11 mouse cellular contexts compared by ENCODE assay signal in the genomic region with DNA sequence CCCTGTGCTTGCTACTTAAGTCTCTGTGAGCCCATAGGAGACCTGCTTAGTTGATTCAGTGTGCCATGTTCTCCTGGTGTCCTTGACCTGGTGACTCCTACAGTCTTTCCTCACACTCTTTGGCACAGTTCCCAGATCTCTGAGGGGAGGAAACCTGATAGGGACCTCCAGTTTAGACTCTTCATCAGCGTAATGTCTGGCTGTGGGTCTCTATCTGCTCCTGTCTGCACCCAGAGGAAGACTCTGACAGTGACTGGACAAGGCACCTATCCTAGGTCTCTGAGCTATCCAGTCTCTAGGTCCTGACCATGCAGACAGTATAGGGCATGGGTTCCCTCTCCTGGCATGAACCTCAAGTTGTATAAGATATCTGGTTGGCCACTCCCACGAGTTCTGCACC.
DNase-seq lines count a peak whose midpoint lies in the region; ATAC-seq and TF ChIP-seq lines count a peak whose summit lies in the region.
"Had no signal": no experiment of that assay in that cellular context is flagged by ENCODE, and none has a peak within 500 bp of the region (broad histone marks: within the 10 kb centered on the region; RNA-seq: fewer than 3 reads in every experiment).

No protein-coding gene starts in this region.

- no peak overlapping the region for H3K9ac ChIP-seq in heart, embryonic 14.5 days (ENCODE audit: low read length)
- H3K9ac ChIP-seq in liver, embryonic 14.5 days (replicated peaks), result no peak overlapping the region
- H3K9ac ChIP-seq in hindbrain, embryonic 14.5 days, result no peak overlapping the region
- H3K9ac ChIP-seq: liver, embryonic 13.5 days had no signal

- H3K4me2 ChIP-seq in heart, embryonic 14.5 days (ENCODE audit: low read length), result no peak overlapping the region
- H3K4me2 ChIP-seq in liver, embryonic 14.5 days (ENCODE audit: low read depth), result no peak overlapping the region
- H3K4me2 ChIP-seq in hindbrain, embryonic 14.5 days (replicated peaks), result no peak overlapping the region
- H3K4me2 ChIP-seq: liver, embryonic 13.5 days had no signal

- H3K9me3 ChIP-seq in heart, embryonic 14.5 days (ENCODE audit: control insufficient read depth, low read length), result no peaks in the 10 kb centered on the region
- no peaks in the 10 kb centered on the region for H3K9me3 ChIP-seq in liver, embryonic 14.5 days (ENCODE audit: control insufficient read depth, low read length)
- no peaks in the 10 kb centered on the region for H3K9me3 ChIP-seq in hindbrain, embryonic 14.5 days (ENCODE audit: control insufficient read depth, low read length)
- H3K9me3 ChIP-seq: hindbrain, embryonic 10.5 days; liver, embryonic 13.5 days had no signal

- no peak overlapping the region for H3K27ac ChIP-seq in heart, embryonic 14.5 days (replicated peaks in 1 of 2; ENCODE audit: control insufficient read depth in 1 of 2, insufficient read depth in 1 of 2, low read depth in 2 of 2, low read length in 2 of 2)
- H3K27ac ChIP-seq in liver, embryonic 14.5 days, result no peak overlapping the region
- no peak overlapping the region for H3K27ac ChIP-seq in hindbrain, embryonic 14.5 days
- H3K27ac ChIP-seq: hindbrain, embryonic 10.5 days; liver, embryonic 13.5 days had no signal

- no peak for TF ChIP-seq CTCF in liver, embryonic 14.5 days (IDR thresholded peaks at IDR 0.05; ENCODE audit: low read depth)

- no peak for TF ChIP-seq EP300 in liver, embryonic 14.5 days (IDR thresholded peaks at IDR 0.05; ENCODE audit: low read depth)

- peaks cover 13 to 33% of the 10 kb centered on the region in 2 experiments for H3K4me1 ChIP-seq in heart, embryonic 14.5 days (ENCODE audit: control insufficient read depth in 2 of 2, insufficient read depth in 2 of 2, low read length in 2 of 2)
- peaks cover 0 to 8% of the 10 kb centered on the region in 2 experiments; a peak in 1 of 4 replicates for H3K4me1 ChIP-seq in liver, embryonic 14.5 days (replicated peaks; ENCODE audit: control insufficient read depth in 2 of 2, insufficient read depth in 2 of 2, low read length in 1 of 2)
- H3K4me1 ChIP-seq in hindbrain, embryonic 14.5 days (replicated peaks; ENCODE audit: control insufficient read depth, insufficient read depth, low read length), result no peaks in the 10 kb centered on the region
- H3K4me1 ChIP-seq: hindbrain, embryonic 10.5 days had no signal

- ATAC-seq in heart, embryonic 14.5 days (ENCODE audit: insufficient number of reproducible peaks, insufficient read depth, low FRiP score, low read depth), result peak; percentile 43; the same call in 1 of the 2 replicates
- ATAC-seq in liver, embryonic 14.5 days (ENCODE audit: insufficient read depth), result no peak; the same call in 1 of the 2 replicates
- no peak for ATAC-seq in hindbrain, embryonic 14.5 days (ENCODE audit: low FRiP score)

- 33% methylated on average over 2 of the region's 2 CpGs for WGBS in heart, embryonic 14.5 days
- 33% methylated on average over 2 of the region's 2 CpGs for whole genome bisulfite sequencing in liver, embryonic 14.5 days (ENCODE audit: insufficient replicate concordance)
- WGBS in hindbrain, embryonic 14.5 days, result 79% methylated on average over 2 of the region's 2 CpGs

- no peak overlapping the region for H3K4me3 ChIP-seq in heart, embryonic 14.5 days (ENCODE audit: control insufficient read depth in 1 of 2, insufficient read depth in 1 of 2, low read depth in 1 of 2, low read length in 2 of 2)
- no peak overlapping the region for H3K4me3 ChIP-seq in liver, embryonic 14.5 days (ENCODE audit: insufficient read depth in 1 of 2, low read depth in 2 of 2, low read length in 2 of 2)
- H3K4me3 ChIP-seq in hindbrain, embryonic 14.5 days (replicated peaks; ENCODE audit: low read length), result no peak overlapping the region
- H3K4me3 ChIP-seq: hindbrain, embryonic 10.5 days; liver, embryonic 13.5 days had no signal

- intact Hi-C loops in heart, postnatal 36 days (cut with DNase I), result no loop called here

- H3K27me3 ChIP-seq in heart, embryonic 14.5 days (ENCODE audit: control insufficient read depth, insufficient read depth, low read length), result no peaks in the 10 kb centered on the region
- no peaks in the 10 kb centered on the region for H3K27me3 ChIP-seq in liver, embryonic 14.5 days (ENCODE audit: control insufficient read depth, insufficient read depth, low read length)
- H3K27me3 ChIP-seq in hindbrain, embryonic 14.5 days (ENCODE audit: control insufficient read depth, insufficient read depth, low read length), result no peaks in the 10 kb centered on the region
- H3K27me3 ChIP-seq: liver, embryonic 13.5 days had no signal

- DNase-seq in heart, postnatal 36 days, result no peak
- DNase-seq in ovary, adult 18-20 months (ENCODE audit: low spot score), result peak; percentile 15
- DNase-seq in ovary, postnatal 14 days (ENCODE audit: low spot score), result no peak
- peak in 2 of 3 experiments; percentile 6 to 7 for DNase-seq in liver, embryonic 14.5 days (ENCODE audit: low read depth in 3 of 3, low spot score in 3 of 3)
- DNase-seq in thymus, adult 18-20 months, result no peak
- DNase-seq in hindbrain, embryonic 14.5 days (ENCODE audit: low spot score), result no peak
- DNase-seq: cerebellum, adult 8-10 months; kidney, adult 11 months; liver, embryonic 13.5 days had no signal

- H3K36me3 ChIP-seq in heart, embryonic 14.5 days (ENCODE audit: control insufficient read depth, insufficient read depth, low read length), result no peaks in the 10 kb centered on the region
- H3K36me3 ChIP-seq in liver, embryonic 14.5 days (replicated peaks; ENCODE audit: control insufficient read depth, insufficient read depth, low read depth), result no peaks in the 10 kb centered on the region
- no peaks in the 10 kb centered on the region for H3K36me3 ChIP-seq in hindbrain, embryonic 14.5 days (replicated peaks; ENCODE audit: control insufficient read depth, insufficient read depth)
- H3K36me3 ChIP-seq: hindbrain, embryonic 10.5 days; liver, embryonic 13.5 days had no signal

Comparison
In these comparisons a context has a peak if more than half of its experiments do, and no peak if none do; other contexts are left out.
1. DNase-seq: peak in ovary, adult 18-20 months (single experiment) and liver, embryonic 14.5 days (2 of 3); none in heart, postnatal 36 days (0 of 2), ovary, postnatal 14 days (single experiment), thymus, adult 18-20 months (0 of 2) and hindbrain, embryonic 14.5 days (single experiment).